Mouse (Mus musculus) CD4-positive, CD25-positive, alpha-beta regulatory T cell (primary cell): ENCODE measurements around the gene Ifna7. TPM values are rescaled to one million over a fixed set of nuclear protein-coding genes. Genes with fewer than 3 reads are reported as not detected.

Experiments used
- polyA plus RNA-seq: library from polyadenylated mRNA; unstranded; fragments of 100-300 nt; shearing (Covaris generic); gene quantifications from one replicate; pipeline ENCODE4 v1.2.1, GENCODE M21; 2017

Gene Ifna7
- polyA plus RNA-seq: not detected

GRCm38 (mm10) chr4:88815928-88816327, at the start of gene Ifna7:
Ifna7 (plus strand) TSS chr4:88816228.

DNA sequence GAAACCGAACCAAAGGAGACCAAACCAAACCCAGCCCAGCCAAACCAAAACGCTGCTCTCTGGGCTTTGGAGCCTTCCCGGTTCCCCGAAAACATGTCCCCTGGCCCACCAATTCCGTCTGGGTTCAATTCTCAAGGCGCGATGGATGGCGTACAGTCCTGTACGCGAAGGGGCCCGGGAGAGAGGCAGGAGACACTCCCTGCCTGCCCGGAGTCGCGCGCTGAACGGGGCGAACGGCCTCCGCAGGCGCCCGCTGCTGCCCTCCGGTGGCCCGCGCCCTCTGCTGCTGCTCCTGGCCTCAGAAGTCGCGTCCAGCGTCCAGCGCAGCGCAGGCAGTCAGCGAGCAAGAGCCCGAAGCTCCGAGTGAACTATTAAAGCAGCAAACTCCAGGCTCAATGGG, 42.5 kb upstream of the Ifna7 start, which contains the start of gene Gm13290:
Gm13290 (plus strand) TSS at position 301 of the 400 bp plus-strand sequence.

DNA sequence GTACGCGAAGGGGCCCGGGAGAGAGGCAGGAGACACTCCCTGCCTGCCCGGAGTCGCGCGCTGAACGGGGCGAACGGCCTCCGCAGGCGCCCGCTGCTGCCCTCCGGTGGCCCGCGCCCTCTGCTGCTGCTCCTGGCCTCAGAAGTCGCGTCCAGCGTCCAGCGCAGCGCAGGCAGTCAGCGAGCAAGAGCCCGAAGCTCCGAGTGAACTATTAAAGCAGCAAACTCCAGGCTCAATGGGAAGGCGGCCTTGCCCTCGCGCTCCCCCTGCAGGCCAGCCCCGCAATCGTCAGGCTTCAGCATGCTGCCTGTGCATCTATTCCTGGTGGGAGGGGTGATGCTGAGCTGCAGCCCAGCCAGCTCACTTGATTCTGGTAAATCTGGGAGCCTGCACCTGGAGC, 39.4 kb upstream of the Ifna7 start, which contains the start of gene Gm13289:
Gm13289 (plus strand) TSS at position 301 of the 400 bp plus-strand sequence.

DNA sequence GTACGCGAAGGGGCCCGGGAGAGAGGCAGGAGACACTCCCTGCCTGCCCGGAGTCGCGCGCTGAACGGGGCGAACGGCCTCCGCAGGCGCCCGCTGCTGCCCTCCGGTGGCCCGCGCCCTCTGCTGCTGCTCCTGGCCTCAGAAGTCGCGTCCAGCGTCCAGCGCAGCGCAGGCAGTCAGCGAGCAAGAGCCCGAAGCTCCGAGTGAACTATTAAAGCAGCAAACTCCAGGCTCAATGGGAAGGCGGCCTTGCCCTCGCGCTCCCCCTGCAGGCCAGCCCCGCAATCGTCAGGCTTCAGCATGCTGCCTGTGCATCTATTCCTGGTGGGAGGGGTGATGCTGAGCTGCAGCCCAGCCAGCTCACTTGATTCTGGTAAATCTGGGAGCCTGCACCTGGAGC, 36.5 kb upstream of the Ifna7 start, which contains the start of gene Gm13272:
Gm13272 (plus strand) TSS at position 301 of the 400 bp plus-strand sequence.

GRCm38 (mm10) chr4:88781831-88782230, 34.2 kb upstream of the Ifna7 start, which contains the start of gene Ifnz:
Ifnz (plus strand) TSS chr4:88782131.

DNA sequence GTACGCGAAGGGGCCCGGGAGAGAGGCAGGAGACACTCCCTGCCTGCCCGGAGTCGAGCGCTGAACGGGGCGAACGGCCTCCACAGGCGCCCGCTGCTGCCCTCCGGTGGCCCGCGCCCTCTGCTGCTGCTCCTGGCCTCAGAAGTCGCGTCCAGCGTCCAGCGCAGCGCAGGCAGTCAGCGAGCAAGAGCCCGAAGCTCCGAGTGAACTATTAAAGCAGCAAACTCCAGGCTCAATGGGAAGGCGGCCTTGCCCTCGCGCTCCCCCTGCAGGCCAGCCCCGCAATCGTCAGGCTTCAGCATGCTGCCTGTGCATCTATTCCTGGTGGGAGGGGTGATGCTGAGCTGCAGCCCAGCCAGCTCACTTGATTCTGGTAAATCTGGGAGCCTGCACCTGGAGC, 30.6 kb upstream of the Ifna7 start, which contains the start of gene Gm13276:
Gm13276 (plus strand) TSS at position 301 of the 400 bp plus-strand sequence.

GRCm38 (mm10) chr4:88788402-88788801, 27.6 kb upstream of the Ifna7 start, which contains the start of gene Gm13277:
Gm13277 (plus strand) TSS chr4:88788632.

DNA sequence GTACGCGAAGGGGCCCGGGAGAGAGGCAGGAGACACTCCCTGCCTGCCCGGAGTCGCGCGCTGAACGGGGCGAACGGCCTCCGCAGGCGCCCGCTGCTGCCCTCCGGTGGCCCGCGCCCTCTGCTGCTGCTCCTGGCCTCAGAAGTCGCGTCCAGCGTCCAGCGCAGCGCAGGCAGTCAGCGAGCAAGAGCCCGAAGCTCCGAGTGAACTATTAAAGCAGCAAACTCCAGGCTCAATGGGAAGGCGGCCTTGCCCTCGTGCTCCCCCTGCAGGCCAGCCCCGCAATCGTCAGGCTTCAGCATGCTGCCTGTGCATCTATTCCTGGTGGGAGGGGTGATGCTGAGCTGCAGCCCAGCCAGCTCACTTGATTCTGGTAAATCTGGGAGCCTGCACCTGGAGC, 24.8 kb upstream of the Ifna7 start, which contains the start of gene Gm13278:
Gm13278 (plus strand) TSS at position 301 of the 400 bp plus-strand sequence.

DNA sequence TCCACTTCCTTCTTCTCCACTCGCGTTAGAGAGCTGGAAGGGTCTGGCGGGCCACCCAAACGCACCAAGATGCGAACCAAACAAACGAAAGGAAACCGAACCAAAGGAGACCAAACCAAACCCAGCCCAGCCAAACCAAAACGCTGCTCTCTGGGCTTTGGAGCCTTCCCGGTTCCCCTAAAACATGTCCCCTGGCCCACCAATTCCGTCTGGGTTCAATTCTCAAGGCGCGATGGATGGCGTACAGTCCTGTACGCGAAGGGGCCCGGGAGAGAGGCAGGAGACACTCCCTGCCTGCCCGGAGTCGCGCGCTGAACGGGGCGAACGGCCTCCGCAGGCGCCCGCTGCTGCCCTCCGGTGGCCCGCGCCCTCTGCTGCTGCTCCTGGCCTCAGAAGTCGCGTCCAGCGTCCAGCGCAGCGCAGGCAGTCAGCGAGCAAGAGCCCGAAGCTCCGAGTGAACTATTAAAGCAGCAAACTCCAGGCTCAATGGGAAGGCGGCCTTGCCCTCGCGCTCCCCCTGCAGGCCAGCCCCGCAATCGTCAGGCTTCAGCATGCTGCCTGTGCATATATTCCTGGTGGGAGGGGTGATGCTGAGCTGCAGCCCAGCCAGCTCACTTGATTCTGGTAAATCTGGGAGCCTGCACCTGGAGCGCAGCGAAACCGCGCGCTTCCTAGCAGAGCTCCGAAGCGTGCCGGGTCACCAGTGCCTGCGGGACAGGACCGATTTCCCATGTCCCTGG, 21.9 kb upstream of the Ifna7 start, which contains the start of gene Gm13275:
Gm13275 (plus strand) TSS at position 552 of the 740 bp plus-strand sequence.

GRCm38 (mm10) chr4:88797097-88797496, 18.9 kb upstream of the Ifna7 start, which contains the start of gene Gm13279:
Gm13279 (plus strand) TSS chr4:88797397.

DNA sequence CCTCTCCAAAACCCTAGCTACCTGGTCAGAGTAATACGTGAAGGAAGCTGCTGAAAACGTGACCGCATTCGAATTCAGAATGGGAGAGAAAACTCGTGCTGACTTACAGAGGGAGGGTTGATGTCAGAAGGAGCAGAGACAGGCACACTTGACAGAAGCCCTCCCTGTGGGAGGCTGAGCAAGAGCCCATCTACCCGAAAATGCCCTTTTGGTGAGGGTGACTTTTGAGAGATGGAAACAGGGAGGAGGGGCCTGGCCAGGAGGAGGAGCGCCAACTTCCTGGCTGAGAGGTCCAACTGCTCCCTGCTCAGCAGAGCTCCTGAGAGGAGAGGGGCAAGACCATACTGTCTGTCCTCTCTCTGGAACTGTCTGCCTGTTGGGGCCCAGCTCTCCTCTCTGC, 16.7 kb upstream of the Ifna7 start, which contains the start of gene Gm13285:
Gm13285 (plus strand) TSS at position 301 of the 400 bp plus-strand sequence.

GRCm38 (mm10) chr4:88802954-88803353, 13.1 kb upstream of the Ifna7 start, which contains the start of gene Gm13287:
Gm13287 (plus strand) TSS chr4:88803254.

DNA sequence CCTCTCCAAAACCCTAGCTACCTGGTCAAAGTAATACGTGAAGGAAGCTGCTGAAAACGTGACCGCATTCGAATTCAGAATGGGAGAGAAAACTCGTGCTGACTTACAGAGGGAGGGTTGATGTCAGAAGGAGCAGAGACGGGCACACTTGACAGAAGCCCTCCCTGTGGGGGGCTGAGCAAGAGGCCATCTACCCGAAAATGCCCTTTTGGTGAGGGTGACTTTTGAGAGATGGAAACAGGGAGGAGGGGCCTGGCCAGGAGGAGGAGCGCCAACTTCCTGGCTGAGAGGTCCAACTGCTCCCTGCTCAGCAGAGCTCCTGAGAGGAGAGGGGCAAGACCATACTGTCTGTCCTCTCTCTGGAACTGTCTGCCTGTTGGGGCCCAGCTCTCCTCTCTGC, 10.8 kb upstream of the Ifna7 start, which contains the start of gene Gm13288:
Gm13288 (plus strand) TSS at position 301 of the 400 bp plus-strand sequence.

GRCm38 (mm10) chr4:88819659-88820058, 3.6 kb downstream of the Ifna7 start, which contains the start of gene Ifna11:
Ifna11 (plus strand) TSS chr4:88819959.

GRCm38 (mm10) chr4:88827116-88827515, 11.1 kb downstream of the Ifna7 start, which contains the start of gene Ifna6:
Ifna6 (plus strand) TSS chr4:88827416.

DNA sequence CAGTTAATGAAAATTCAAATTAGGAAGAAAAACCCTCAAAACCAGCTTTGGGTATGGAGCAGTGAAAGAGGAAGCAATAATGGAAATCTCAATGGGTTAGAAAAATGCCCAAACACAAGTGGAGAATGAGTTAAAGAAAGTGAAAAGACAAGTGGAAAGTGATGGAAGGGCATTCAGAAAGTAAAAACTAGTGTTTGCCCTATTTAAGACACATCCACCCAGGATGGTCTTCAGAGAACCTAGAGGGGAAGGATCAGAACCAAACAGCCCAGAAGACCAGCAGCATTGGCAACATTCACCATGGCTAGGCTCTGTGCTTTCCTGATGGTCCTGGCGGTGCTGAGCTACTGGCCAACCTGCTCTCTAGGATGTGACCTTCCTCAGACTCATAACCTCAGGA, 19.2 kb downstream of the Ifna7 start, which contains the start of gene Ifna5:
Ifna5 (plus strand) TSS at position 301 of the 400 bp plus-strand sequence.

GRCm38 (mm10) chr4:88841438-88841911, 25.4 kb downstream of the Ifna7 start, which contains the start of gene Ifna4:
Ifna4 (plus strand) TSS chr4:88841861.

DNA sequence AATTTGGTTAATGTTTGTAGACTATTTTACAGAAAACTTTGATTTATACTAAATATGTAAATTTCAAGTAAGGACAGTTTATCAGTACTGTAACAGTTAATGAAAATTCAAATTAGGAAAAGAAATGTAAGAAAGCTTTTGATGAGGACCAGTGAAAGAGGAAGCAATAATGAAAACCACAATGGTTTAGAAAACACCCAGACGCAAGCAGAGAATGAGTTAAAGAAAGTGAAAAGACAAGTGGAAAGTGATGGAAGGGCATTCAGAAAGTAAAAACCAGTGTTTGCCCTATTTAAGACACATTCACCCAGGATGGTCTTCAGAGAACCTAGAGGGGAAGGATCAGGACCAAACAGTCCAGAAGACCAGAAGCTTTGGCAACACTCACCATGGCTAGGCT, 33.7 kb downstream of the Ifna7 start, which contains the start of gene Ifna1:
Ifna1 (plus strand) TSS at position 390 of the 400 bp plus-strand sequence.

Other genes starting within 250 kb of the Ifna7 start
- gene Ifna14, start 244.4 kb upstream of the Ifna7 start, polyA plus RNA-seq: not detected
- not detected for gene Ifna9, start 223.8 kb upstream of the Ifna7 start, polyA plus RNA-seq
- not detected for gene Ifna12, start 212.9 kb upstream of the Ifna7 start, polyA plus RNA-seq
- not detected for gene C87499, start 181.8 kb upstream of the Ifna7 start, polyA plus RNA-seq
- gene Ifna13, start 171.8 kb upstream of the Ifna7 start, polyA plus RNA-seq: not detected
- not detected for gene Ifna16, start 139.3 kb upstream of the Ifna7 start, polyA plus RNA-seq
- not detected for gene Ifna2, start 132.3 kb upstream of the Ifna7 start, polyA plus RNA-seq
- not detected for gene Ifnab, start 124.9 kb upstream of the Ifna7 start, polyA plus RNA-seq
- 0.32 TPM for gene Gm26566, start 94.4 kb upstream of the Ifna7 start, polyA plus RNA-seq
- gene Klhl9, start 93.8 kb upstream of the Ifna7 start, polyA plus RNA-seq: 26.9 TPM
- not detected for gene Gm13271, start 61.4 kb upstream of the Ifna7 start, polyA plus RNA-seq
- 0.97 TPM for gene Gm13283, start 56.1 kb upstream of the Ifna7 start, polyA plus RNA-seq
- gene Gm13290, start 42.4 kb upstream of the Ifna7 start, polyA plus RNA-seq: 0.35 TPM
- not detected for gene Gm13289, start 39.3 kb upstream of the Ifna7 start, polyA plus RNA-seq
- not detected for gene Gm13272, start 36.4 kb upstream of the Ifna7 start, polyA plus RNA-seq
- 0.68 TPM for gene Ifnz, start 34.1 kb upstream of the Ifna7 start, polyA plus RNA-seq
- gene Gm13276, start 30.5 kb upstream of the Ifna7 start, polyA plus RNA-seq: not detected
- gene Gm13277, start 27.6 kb upstream of the Ifna7 start, polyA plus RNA-seq: not detected
- not detected for gene Gm13278, start 24.7 kb upstream of the Ifna7 start, polyA plus RNA-seq
- not detected for gene Gm13275, start 21.7 kb upstream of the Ifna7 start, polyA plus RNA-seq
- not detected for gene Gm13279, start 18.8 kb upstream of the Ifna7 start, polyA plus RNA-seq
- 1.1 TPM for gene Gm13285, start 16.6 kb upstream of the Ifna7 start, polyA plus RNA-seq
- not detected for gene Gm13287, start 13.0 kb upstream of the Ifna7 start, polyA plus RNA-seq
- gene Gm13288, start 10.7 kb upstream of the Ifna7 start, polyA plus RNA-seq: not detected
- not detected for gene Ifna11, start 3.7 kb downstream of the Ifna7 start, polyA plus RNA-seq
- not detected for gene Ifna6, start 11.2 kb downstream of the Ifna7 start, polyA plus RNA-seq
- not detected for gene Ifna5, start 19.3 kb downstream of the Ifna7 start, polyA plus RNA-seq
- not detected for gene Ifna4, start 25.6 kb downstream of the Ifna7 start, polyA plus RNA-seq
- gene Ifna1, start 33.9 kb downstream of the Ifna7 start, polyA plus RNA-seq: not detected
- not detected for gene Ifne, start 64.0 kb downstream of the Ifna7 start, polyA plus RNA-seq